Mouse (Mus musculus) testis, adult 2 months (tissue): ENCODE results near the gene Atp5e. TPM values are rescaled to one million over a fixed set of nuclear protein-coding genes. Genes with fewer than 3 reads are reported as not detected.
A peak's percentile ranks its signal among the peaks of the same experiment; 100 is the strongest.

Experiments used
- H3K27ac ChIP-seq: fragments of 200-500 bp; 2 replicates; pipeline ENCODE4 v1.5.1; 2012; ENCODE audit warnings: low read depth, low read length; ENCODE audit not compliant: control insufficient read depth, insufficient read depth
- H3K27me3 ChIP-seq: fragments of 200-500 bp; 2 replicates; pipeline ENCODE4 v1.6.1; 2012; ENCODE audit warnings: mild to moderate bottlenecking, low read length, moderate library complexity; ENCODE audit not compliant: control insufficient read depth, insufficient read depth
- H3K36me3 ChIP-seq: fragments of 200-500 bp; 2 replicates; pipeline ENCODE4 v1.6.1; 2012; ENCODE audit warnings: mild to moderate bottlenecking, low read length; ENCODE audit not compliant: control insufficient read depth, insufficient read depth
- H3K4me1 ChIP-seq: fragments of 200-500 bp; 2 replicates; pipeline ENCODE4 v1.6.1; 2012; ENCODE audit warnings: low read length; ENCODE audit not compliant: control insufficient read depth, insufficient read depth
- H3K4me3 ChIP-seq: fragments of 200-500 bp; 2 replicates; pipeline ENCODE4 v1.5.1; 2012; ENCODE audit warnings: low read depth, mild to moderate bottlenecking, low read length, moderate library complexity, mixed read lengths; ENCODE audit not compliant: control insufficient read depth
- CTCF ChIP-seq: fragments of 200-500 bp; IDR thresholded peaks from 2 replicates; pipeline ENCODE4 v1.5.1; 2012; ENCODE audit warnings: low read depth, mild to moderate bottlenecking, inconsistent platforms, low read length, moderate library complexity; ENCODE audit not compliant: control insufficient read depth, insufficient read depth, insufficient replicate concordance
- POLR2A ChIP-seq: fragments of 200-500 bp; IDR thresholded peaks from 2 replicates; pipeline ENCODE4 v1.6.1; 2012; ENCODE audit warnings: low read depth, mild to moderate bottlenecking, inconsistent platforms, low read length, moderate library complexity; ENCODE audit not compliant: control insufficient read depth
- polyA plus RNA-seq: library from polyadenylated mRNA; depleted of rRNA; stranded (reverse); fragments of >200 nt; gene quantifications from 2 replicates; pipeline ENCODE4 v1.2.3, GENCODE M21; 2012; rRNA removed

The Atp5e gene
- polyA plus RNA-seq: 286 and 350 TPM in 2 replicates

DNA sequence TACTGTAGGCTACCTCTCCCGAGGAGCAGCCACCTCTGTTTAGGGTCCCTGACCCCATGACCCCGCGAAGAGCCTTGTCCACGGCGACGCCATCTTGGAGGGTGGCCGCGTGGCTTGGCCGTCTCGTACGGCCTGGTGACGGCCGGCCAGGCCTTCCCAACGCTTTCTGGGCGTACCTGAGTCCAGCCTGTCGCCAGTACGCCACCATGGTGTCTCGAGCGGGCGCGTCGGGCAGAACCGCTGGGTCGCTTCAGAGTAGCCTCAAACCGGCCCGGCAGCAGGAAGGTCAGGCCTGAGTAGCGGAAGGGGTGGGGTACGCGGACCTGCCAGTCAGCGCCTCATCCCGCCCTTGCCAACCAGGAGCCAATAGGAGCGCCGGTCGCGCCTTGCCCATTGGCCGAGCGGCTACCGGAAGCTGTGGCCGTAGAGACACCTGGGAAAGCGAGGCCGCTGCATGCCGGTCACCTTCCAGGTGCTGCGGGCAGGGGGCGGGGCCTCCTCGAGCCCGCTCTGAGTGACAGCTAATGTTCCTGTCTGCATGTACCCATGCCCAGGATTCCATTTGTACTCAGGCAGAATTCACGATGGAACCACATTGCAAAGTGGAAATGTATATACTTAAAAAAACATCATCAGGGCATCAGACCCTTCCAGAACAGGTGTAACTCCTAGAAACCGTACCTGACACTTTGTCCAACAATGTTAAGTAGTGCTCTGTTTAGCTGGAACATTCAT is at the start of gene Atp5e:
Gene Atp5e, minus strand, starts transcription at position 317 of the 735 bp plus-strand sequence.
- Histone ChIP-seq H3K36me3 (peaks cover 4% of the 10 kb centered on the region), H3K27me3 (no peaks in the 10 kb centered on the region), H3K4me3 (peak within 1 kb of the TSS; percentile 97), H3K27ac (peak within 1 kb of the TSS; percentile 90), H3K4me1 (peaks cover 3% of the 10 kb centered on the region; the same call in 1 of the 2 replicates)
- peak; percentile 68 for TF ChIP-seq POLR2A
- 0 out of 2 replicates have a peak, but pooled peaks have one; percentile 6 for TF ChIP-seq CTCF

DNA sequence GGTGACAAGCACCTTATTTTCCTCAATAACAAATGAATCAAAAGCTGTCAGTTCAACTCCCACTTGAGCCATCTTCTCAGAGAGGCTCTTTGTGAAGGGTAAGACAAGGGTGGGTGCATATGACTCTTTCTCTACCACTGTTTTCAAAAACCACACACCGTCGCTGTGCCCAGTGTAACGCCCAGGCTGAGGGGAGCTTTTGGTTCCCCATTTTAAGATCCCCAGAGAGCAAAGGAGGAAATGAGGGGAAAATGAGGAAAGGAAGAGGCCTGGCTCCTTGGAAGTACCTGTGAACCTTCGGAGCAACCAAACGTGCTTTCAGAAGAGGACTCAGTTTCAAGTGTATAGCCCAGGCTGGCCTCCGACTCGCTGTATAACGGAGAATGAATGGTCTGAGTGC is 45.9 kb upstream of the Atp5e start:
- H3K4me3 ChIP-seq: no peak overlapping the region
- H3K27ac ChIP-seq: no peak overlapping the region
- no peaks in the 10 kb centered on the region for H3K4me1 ChIP-seq
- TF ChIP-seq POLR2A (no peak), CTCF (no peak)
- H3K27me3 ChIP-seq: no peaks in the 10 kb centered on the region
- no peaks in the 10 kb centered on the region for H3K36me3 ChIP-seq

GRCm38 (mm10) chr2:174507998-174508397 is 44.1 kb upstream of the Atp5e start:
- no peak for TF ChIP-seq CTCF
- no peak for TF ChIP-seq POLR2A
- no peak overlapping the region for H3K27ac ChIP-seq
- no peaks in the 10 kb centered on the region for H3K36me3 ChIP-seq
- H3K4me3 ChIP-seq: no peak overlapping the region
- no peaks in the 10 kb centered on the region for H3K27me3 ChIP-seq
- H3K4me1 ChIP-seq: no peaks in the 10 kb centered on the region

DNA sequence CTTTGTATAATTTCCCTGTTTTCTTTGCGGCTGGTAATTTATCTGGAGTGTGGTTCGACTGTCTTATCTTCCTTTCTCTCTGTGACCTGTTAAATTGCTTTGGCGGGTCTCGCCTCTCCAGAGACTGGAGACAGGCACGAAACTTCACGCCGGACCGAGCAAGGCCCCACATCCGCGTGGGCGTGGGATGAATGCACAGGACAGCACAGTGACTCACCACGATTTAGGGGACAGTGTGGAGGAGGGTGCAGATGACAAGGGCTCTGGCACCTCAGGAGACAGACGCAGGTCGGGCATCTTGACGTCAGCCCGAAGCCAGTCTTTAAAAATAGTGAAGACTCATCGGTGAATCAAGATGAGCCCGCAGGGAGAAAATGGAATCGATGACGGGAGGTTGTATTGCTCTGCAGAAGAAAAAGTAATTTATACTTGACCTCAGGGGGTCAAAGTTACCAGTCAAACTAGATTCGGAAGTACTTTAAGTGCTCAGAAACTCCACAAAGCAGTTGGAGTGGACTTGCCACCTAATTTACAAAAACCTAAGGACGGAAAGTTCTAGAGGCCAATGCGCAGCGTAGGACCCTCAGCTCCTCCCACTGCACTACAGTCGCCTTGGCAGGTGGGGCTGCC is 39.0 kb upstream of the Atp5e start:
- H3K36me3 ChIP-seq: no peaks in the 10 kb centered on the region
- H3K4me1 ChIP-seq: no peaks in the 10 kb centered on the region
- H3K27me3 ChIP-seq: no peaks in the 10 kb centered on the region
- H3K27ac ChIP-seq: no peak overlapping the region
- TF ChIP-seq POLR2A: no peak
- H3K4me3 ChIP-seq: no peak overlapping the region

- Histone ChIP-seq H3K27ac (no peak overlapping the region), H3K27me3 (no peaks in the 10 kb centered on the region), H3K4me1 (no peaks in the 10 kb centered on the region), H3K4me3 (no peak overlapping the region), H3K36me3 (no peaks in the 10 kb centered on the region)
- TF ChIP-seq CTCF: no peak
- no peak for TF ChIP-seq POLR2A
These were observed 38.4 kb upstream of the Atp5e start for GRCm38 (mm10) chr2:174502321-174502720.

DNA sequence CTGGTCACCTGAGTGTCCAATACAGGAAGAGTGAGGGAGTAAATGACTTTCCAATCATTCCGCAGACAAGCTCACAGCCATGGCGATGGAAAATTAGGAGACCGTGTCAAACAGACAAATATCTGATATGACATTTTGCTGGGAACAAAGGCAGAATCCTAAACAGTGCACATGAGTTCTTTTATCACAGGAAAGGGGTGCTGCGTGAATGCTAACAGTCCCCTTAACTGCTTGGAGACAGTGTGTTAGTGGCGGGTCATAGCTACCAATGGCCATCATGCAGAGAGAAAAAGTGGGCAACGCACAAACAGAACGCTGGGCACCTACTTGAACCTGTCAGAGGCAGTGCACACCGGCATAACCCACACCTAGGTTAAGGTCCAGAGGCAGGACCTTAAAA is 37.6 kb upstream of the Atp5e start:
- Histone ChIP-seq H3K27ac (no peak overlapping the region), H3K27me3 (no peaks in the 10 kb centered on the region), H3K36me3 (no peaks in the 10 kb centered on the region), H3K4me1 (no peaks in the 10 kb centered on the region), H3K4me3 (no peak overlapping the region)
- TF ChIP-seq CTCF (no peak), POLR2A (no peak)

DNA sequence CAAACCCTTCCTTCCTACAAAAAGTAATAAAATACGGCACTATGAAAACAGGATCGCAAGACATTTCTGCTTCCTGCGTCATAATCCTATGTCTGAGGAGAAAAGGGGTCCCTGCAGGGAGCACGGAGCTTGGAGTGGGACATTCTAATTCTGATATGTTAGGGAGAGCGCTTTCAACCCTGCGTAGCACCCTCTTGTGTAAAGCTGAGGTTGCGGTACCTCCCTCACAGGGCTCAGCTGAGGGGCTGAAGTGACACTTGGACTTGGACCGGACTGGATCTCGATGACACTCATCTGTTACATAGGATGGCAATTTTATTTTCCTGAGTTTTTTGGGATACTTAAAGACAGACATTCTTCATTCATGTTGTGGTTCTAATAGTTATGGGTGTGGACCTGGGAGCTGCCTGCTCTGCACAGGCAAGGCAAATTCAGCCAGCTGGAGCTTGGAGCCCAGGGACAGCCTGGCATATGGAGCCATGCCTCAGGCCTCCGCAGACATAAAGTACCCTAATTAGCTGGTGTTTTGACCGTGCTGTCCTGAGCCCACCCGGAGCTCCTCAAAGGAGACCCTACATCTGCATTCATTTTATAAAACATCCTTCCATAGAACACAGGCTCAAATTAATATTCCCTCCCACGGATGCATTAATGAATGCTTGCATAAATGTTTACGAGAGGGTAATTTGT is 37.1 kb upstream of the Atp5e start:
- Histone ChIP-seq H3K4me3 (no peak overlapping the region), H3K27me3 (no peaks in the 10 kb centered on the region), H3K27ac (no peak overlapping the region), H3K4me1 (no peaks in the 10 kb centered on the region), H3K36me3 (no peaks in the 10 kb centered on the region)
- no peak for TF ChIP-seq CTCF
- TF ChIP-seq POLR2A: no peak
